Mouse (Mus musculus) heart, embryonic 13.5 days (tissue): Measurements from ENCODE around the gene Srsf6. TPM values are rescaled to one million over a fixed set of nuclear protein-coding genes. Genes with fewer than 3 reads are reported as not detected.

Source experiments
- polyA plus RNA-seq: library from polyadenylated mRNA; unstranded; fragments of >200 nt; fragmentation: Nextera tagmentation; extraction: Ambion mirVana; gene quantifications from 2 replicates; pipeline ENCODE4 v1.2.1, GENCODE M21; 2015

Srsf6 gene
- polyA plus RNA-seq, 1 experiment from 2014 or later = 132 TPM

Other genes starting within 250 kb of the Srsf6 start
- gene L3mbtl1, start 11.9 kb downstream of the Srsf6 start, polyA plus RNA-seq = 0.05 TPM in 1 of 2 replicates, not detected in the other
- gene Sgk2, start 55.8 kb downstream of the Srsf6 start, polyA plus RNA-seq = 0.33 TPM in 1 of 2 replicates, not detected in the other
- 35.3 and 37.3 TPM in 2 replicates for gene Ift52, start 85.8 kb downstream of the Srsf6 start, polyA plus RNA-seq
- 16.7 and 17.7 TPM in 2 replicates for gene Mybl2, start 123.2 kb downstream of the Srsf6 start, polyA plus RNA-seq
- gene Gtsf1l, start 156.3 kb downstream of the Srsf6 start, polyA plus RNA-seq = not detected in 2 replicates